Mouse (Mus musculus): Measurements from ENCODE around the gene Olfml2a. TPM values are rescaled to one million over a fixed set of nuclear protein-coding genes. Genes with fewer than 3 reads are reported as not detected.

Gene Olfml2a
- 4.2 and 5.2 TPM in 2 replicates for polyA plus RNA-seq (2015; fragmentation: Nextera tagmentation; extraction: Ambion mirVana)

GRCm38 (mm10) chr2:38931851-38932667, at the start of gene Olfml2a:
Olfml2a (plus strand) TSS chr2:38931978.

GRCm38 (mm10) chr2:38927115-38927979, 4.4 kb upstream of the Olfml2a start, which contains the start of gene Nr6a1:
Nr6a1 (minus strand) TSS chr2:38927688.

GRCm38 (mm10) chr2:38997386-38998374, 65.9 kb downstream of the Olfml2a start, which contains the start of gene Wdr38:
Wdr38 (plus strand) TSS chr2:38997476.

GRCm38 (mm10) chr2:39004880-39005435, 73.2 kb downstream of the Olfml2a start, which contains the start of gene Arpc5l:
Arpc5l (plus strand) TSS chr2:39005348.

GRCm38 (mm10) chr2:39005574-39006079, 73.8 kb downstream of the Olfml2a start, which contains the start of gene Rpl35:
Rpl35 (minus strand) TSS chr2:39005624.

Other genes with a start within 250 kb of the Olfml2a start
- gene Nr5a1, start 217.4 kb upstream of the Olfml2a start, polyA plus RNA-seq (2015; fragmentation: Nextera tagmentation; extraction: Ambion mirVana): not detected in 2 replicates
- gene Nr6a1, start 4.3 kb upstream of the Olfml2a start, polyA plus RNA-seq (2015; fragmentation: Nextera tagmentation; extraction: Ambion mirVana): 1.7 and 1.9 TPM in 2 replicates
- 1.5 and 1.7 TPM in 2 replicates for gene Wdr38, start 65.5 kb downstream of the Olfml2a start, polyA plus RNA-seq (2015; fragmentation: Nextera tagmentation; extraction: Ambion mirVana)
- gene Arpc5l, start 73.4 kb downstream of the Olfml2a start, polyA plus RNA-seq (2015; fragmentation: Nextera tagmentation; extraction: Ambion mirVana): 169 and 177 TPM in 2 replicates
- 492 and 615 TPM in 2 replicates for gene Rpl35, start 73.6 kb downstream of the Olfml2a start, polyA plus RNA-seq (2015; fragmentation: Nextera tagmentation; extraction: Ambion mirVana)
- 22.5 and 25.4 TPM in 2 replicates for gene Golga1, start 133.6 kb downstream of the Olfml2a start, polyA plus RNA-seq (2015; fragmentation: Nextera tagmentation; extraction: Ambion mirVana)